Mouse (Mus musculus): Measurements from ENCODE around the gene Lhx9.

The Lhx9 gene

GRCm38 (mm10) chr1:138848511-138849109 is at the start of gene Lhx9:
Gene Lhx9 (minus strand): TSS chr1:138848577.
- DNase-seq (ENCODE audit: low spot score), result peak; percentile 33

- DNase-seq (ENCODE audit: low spot score), result no peak
Observed at GRCm38 (mm10) chr1:138896088-138896487, 47.7 kb upstream of the Lhx9 start.

GRCm38 (mm10) chr1:138877470-138878254 is 29.3 kb upstream of the Lhx9 start:
- DNase-seq (ENCODE audit: low spot score), result no peak

DNA sequence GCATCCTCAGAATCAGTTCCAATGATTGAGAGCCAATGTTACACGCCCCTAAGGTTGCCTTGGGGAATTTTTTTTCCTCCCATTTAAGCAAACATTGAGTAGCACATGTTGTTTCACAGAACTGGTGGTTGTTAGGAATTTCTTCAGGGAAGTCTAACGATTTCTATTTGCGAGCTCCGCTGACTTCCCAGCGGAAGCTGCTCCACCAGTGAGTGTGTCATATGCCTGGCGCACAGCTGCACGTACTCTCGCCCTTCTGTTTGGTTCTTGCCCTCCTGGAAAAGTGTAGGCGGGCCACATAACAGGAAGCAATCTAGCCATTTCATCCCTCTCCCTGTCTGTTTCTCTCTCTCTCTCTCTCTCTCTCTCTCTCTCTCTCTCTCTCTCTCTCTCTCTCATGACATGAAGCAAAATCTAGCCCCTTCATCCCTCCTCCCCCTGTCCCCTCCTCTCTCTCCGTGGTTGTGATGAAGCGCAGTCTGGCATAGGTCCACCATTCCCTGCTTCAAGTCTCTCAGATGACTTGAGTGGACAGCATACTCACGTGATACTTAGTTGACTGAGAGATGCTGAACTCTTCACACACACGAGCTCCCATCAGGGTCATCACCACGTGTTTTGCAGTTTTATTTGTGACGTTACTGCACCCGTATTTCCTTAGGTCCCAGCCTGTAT is 28.1 kb upstream of the Lhx9 start:
- no peak for DNase-seq (ENCODE audit: low spot score)

GRCm38 (mm10) chr1:138856101-138856950 is 7.9 kb upstream of the Lhx9 start, which contains the start of gene 2310009B15Rik:
Gene 2310009B15Rik (minus strand): TSS chr1:138856852.
- DNase-seq (ENCODE audit: low spot score), result peak; percentile 86

- no peak for DNase-seq (ENCODE audit: low spot score)
Observed at GRCm38 (mm10) chr1:138850823-138851222, 2.4 kb upstream of the Lhx9 start.

DNA sequence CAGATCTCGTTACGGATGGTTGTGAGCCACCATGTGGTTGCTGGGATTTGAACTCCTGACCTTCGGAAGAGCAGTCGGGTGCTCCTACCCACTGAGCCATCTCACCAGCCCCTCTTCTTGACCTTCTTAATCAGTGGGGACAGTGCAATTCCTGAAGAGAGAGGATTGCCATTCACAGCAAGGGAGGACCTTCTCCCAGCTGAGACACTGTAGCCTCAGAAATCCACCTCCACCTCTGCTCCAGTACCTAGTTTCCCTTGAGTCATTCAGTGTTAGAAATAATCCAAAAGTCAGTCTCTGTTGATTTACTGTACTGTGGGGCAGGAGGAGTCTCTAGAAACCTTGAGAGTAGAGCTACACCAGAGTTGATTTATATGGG is 1.8 kb upstream of the Lhx9 start:
- DNase-seq (ENCODE audit: low spot score), result no peak

- no peak for DNase-seq (ENCODE audit: low spot score)
Observed at GRCm38 (mm10) chr1:138849531-138850160, 1.3 kb upstream of the Lhx9 start.

DNA sequence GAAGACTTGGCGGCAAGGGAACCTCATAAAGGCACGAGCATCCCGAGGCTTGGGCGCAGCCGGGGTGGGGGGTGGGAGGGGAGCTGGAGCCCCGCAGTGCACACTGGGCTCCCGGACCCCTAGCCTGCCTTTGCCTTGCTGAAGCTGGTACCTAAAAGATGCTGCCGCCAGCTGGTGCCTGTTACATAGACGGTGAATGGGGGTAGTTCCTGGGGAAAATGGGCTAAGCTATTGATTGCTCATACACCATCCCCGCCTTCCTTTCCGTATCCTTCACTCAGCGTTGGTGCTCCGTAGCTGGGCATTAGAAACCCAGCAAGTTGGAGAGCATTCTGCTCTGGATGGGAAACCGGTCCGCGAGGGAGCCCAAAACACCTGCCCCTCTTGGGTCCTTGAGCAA is 351 bp downstream of the Lhx9 start:
- DNase-seq (ENCODE audit: low spot score), result no peak

DNA sequence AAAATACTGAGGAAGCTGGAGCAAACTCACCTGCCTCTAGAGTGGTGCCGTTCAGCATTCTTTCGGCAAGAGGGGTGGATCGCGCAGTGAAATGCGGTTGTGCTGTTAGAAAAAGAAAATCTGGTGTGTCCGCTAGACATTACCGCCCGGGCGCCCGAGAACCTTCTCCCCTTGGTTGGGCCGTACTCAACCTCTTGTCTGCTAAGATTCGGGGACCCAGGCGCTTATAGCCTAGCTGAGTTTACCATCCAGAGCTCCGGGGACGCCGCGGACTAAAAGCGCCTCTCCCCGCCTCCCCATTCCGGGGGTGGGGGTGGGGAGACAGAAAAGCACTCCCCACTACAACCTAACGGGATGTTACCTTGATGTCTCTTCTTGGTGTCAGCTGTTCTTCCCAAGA is 1.2 kb downstream of the Lhx9 start:
- no peak for DNase-seq (ENCODE audit: low spot score)

DNA sequence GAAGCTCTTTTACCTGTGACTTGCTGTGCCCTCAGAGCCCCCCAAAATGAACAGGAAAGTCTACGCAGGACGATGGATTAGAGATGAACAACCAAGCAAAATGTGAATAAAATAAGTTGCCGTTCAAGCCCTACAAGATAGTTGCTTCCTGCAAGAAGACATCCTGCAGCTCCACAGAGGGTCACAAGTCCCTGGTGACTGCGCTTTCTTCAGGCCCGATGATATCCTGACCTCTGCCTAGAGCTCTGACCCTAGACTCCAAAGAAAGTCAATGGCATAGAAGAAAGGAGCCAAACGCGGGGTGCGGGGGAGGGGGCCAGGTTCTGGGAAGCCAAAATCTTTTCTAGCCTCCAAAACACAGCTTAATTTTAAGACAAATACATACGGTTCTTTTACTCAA is 1.8 kb downstream of the Lhx9 start:
- DNase-seq (ENCODE audit: low spot score), result no peak

DNA sequence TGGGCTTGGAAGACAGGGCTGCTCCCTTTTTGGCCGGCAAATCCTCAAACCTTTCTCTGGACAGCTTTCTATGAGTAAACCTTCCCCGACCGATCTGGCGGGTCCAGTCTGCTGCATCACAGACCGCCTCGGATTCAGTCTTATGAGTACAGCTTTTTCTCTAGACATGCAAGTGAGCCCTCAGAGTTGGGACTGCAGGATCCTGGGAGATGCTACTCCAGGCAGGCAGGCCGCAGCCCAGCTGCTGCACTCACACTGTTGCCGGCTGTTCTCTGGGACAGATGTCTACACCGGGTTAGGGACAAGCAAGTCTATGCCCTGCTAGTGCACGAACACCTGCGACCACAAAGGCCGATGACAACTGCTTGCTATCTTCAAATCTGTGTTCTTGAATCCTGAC is 2.2 kb downstream of the Lhx9 start:
- no peak for DNase-seq (ENCODE audit: low spot score)

GRCm38 (mm10) chr1:138845481-138845880 is 2.9 kb downstream of the Lhx9 start:
- DNase-seq (ENCODE audit: low spot score), result no peak

DNA sequence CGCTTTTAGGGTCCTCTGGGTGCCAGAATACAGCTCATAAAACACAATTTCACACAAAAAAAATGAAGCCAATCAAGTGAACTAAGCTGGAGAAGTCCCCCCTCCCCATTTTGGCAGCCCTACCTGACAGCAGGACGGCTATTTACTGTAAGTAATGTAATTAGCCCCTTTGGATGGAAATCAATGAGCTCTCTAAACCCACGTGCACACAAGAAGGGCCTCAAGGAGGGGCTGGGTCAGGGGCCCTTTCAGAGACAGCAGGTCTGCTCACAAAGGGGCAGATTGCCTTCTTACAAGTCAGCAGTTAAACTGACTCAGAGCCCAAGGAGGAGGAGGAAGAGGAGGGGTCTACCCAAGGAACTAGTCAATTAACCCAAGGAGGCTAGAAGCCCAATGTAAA is 4.2 kb downstream of the Lhx9 start:
- DNase-seq (ENCODE audit: low spot score), result no peak

- peak; percentile 32 for DNase-seq (ENCODE audit: low spot score)
Observed at GRCm38 (mm10) chr1:138843361-138844091, 4.9 kb downstream of the Lhx9 start.

- no peak for DNase-seq (ENCODE audit: low spot score)
Observed at GRCm38 (mm10) chr1:138842756-138843155, 5.6 kb downstream of the Lhx9 start.

- peak; percentile 33 for DNase-seq (ENCODE audit: low spot score)
Observed at GRCm38 (mm10) chr1:138842315-138842714, 6.1 kb downstream of the Lhx9 start.

GRCm38 (mm10) chr1:138841306-138842095 is 6.9 kb downstream of the Lhx9 start:
- DNase-seq (ENCODE audit: low spot score), result peak; percentile 58

DNA sequence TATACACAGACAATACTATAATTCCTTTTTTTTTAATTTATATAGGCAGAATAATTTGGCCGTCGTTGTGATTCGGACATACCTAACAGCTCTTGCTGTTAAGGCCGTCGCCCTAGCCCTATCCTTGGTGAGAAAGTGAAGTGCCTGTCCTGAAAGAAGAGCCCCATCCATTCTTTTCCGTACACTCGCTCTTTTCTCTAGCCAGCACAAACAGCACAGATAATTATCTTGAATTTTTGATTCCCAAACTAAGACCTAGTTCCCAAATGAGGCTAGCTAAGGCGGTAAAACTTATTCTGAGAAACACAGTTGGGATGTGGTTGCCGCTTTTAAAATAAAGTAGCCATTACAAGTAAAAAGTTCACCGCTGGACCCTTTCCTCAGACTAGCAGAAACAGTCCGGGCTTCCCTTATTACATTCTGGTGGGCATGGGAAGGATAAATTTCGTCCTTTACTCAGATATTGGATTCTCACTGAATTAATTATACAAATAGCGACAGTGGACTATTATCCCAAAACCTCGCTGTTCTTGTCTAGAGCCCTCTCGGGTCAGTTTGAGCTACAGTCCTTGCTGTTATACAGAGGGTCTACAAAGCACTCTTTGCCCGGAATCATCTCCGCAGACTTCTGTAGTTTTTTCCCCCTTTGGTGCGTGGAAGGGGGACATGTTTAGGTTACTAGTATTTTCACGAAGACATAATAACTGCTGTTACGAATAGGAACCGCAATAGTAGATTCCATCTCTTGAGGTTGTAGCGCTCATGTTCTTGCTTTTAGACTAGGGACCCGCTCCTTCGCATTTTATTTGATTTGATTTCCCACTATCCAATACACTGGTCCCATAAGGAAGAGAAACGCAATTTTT is 7.7 kb downstream of the Lhx9 start:
- DNase-seq (ENCODE audit: low spot score), result no peak
